Mouse (Mus musculus) hematopoietic stem cell, adult 5-6 weeks (primary cell): ENCODE results near the gene Fam124b. TPM values are rescaled to one million over a fixed set of nuclear protein-coding genes. Genes with fewer than 3 reads are reported as not detected.

Experiments
- ATAC-seq, 2 experiments: fragments of 125-278 bp in 1 of 2; replicated peaks in 1 of 2; 2 replicates each; pipeline ENCODE4 v1.8.0; 2016 to 2017; ENCODE audit warnings: inconsistent platforms in 2 of 2, mild to moderate bottlenecking in 2 of 2, moderate number of reproducible peaks in 2 of 2, low read depth in 1 of 2, moderate TSS enrichment in 1 of 2; ENCODE audit not compliant: low FRiP score in 2 of 2, poor library complexity in 2 of 2, severe bottlenecking in 2 of 2, insufficient read depth in 1 of 2, low TSS enrichment in 1 of 2
- total RNA-seq: library from RNA; stranded (forward); fragments of 172-1452, 232-1000 nt; gene quantifications from 2 replicates; pipeline ENCODE4 v1.2.3, GENCODE M21; 2017

The Fam124b gene
- total RNA-seq, result 0.31 TPM in 1 of 2 replicates, not detected in the other

GRCm38 (mm10) chr1:80218268-80218667, at the start of gene Fam124b:
Gene Fam124b (minus strand): TSS chr1:80218473.
- peak in 1 of 2 experiments; percentile 23; a peak in 1 of 4 replicates for ATAC-seq

GRCm38 (mm10) chr1:80260443-80260842, 42.2 kb upstream of the Fam124b start:
- 0 out of 4 replicates have a peak, but pooled peaks of 1 of the 2 experiments have one; percentile 17 for ATAC-seq

- ATAC-seq, result no peak
Measured at GRCm38 (mm10) chr1:80258632-80259031, 40.4 kb upstream of the Fam124b start.

- no peak for ATAC-seq
Measured at GRCm38 (mm10) chr1:80253309-80253708, 35.0 kb upstream of the Fam124b start.

GRCm38 (mm10) chr1:80250247-80250646, 32.0 kb upstream of the Fam124b start:
- no peak for ATAC-seq

GRCm38 (mm10) chr1:80247131-80247530, 28.9 kb upstream of the Fam124b start:
- ATAC-seq, result no peak

GRCm38 (mm10) chr1:80244123-80244522, 25.9 kb upstream of the Fam124b start:
- ATAC-seq, result 0 out of 4 replicates have a peak, but pooled peaks of 1 of the 2 experiments have one; percentile 27

GRCm38 (mm10) chr1:80241579-80241978, 23.3 kb upstream of the Fam124b start:
- no peak for ATAC-seq

- ATAC-seq, result no peak
Measured at GRCm38 (mm10) chr1:80240017-80240660, 21.9 kb upstream of the Fam124b start.

GRCm38 (mm10) chr1:80239481-80239880, 21.2 kb upstream of the Fam124b start:
- ATAC-seq, result peak; percentile 17 to 56; a peak in 1 of 4 replicates

- no peak for ATAC-seq
Measured at GRCm38 (mm10) chr1:80236951-80237702, 18.9 kb upstream of the Fam124b start.

GRCm38 (mm10) chr1:80236126-80236525, 17.9 kb upstream of the Fam124b start:
- ATAC-seq, result no peak

- no peak; a peak in 1 of 4 replicates for ATAC-seq
Measured at GRCm38 (mm10) chr1:80230612-80231011, 12.3 kb upstream of the Fam124b start.

GRCm38 (mm10) chr1:80224839-80225412, 6.7 kb upstream of the Fam124b start:
- ATAC-seq, result peak; percentile 45 to 79

- ATAC-seq, result no peak
Measured at GRCm38 (mm10) chr1:80221151-80221550, 2.9 kb upstream of the Fam124b start.

- peak; percentile 88 to 90 for ATAC-seq
Measured at GRCm38 (mm10) chr1:80213826-80214225, 4.4 kb downstream of the Fam124b start.

GRCm38 (mm10) chr1:80213146-80213545, 5.1 kb downstream of the Fam124b start:
- no peak for ATAC-seq

GRCm38 (mm10) chr1:80202314-80202713, 16.0 kb downstream of the Fam124b start:
- ATAC-seq, result no peak
